8 mouse cellular contexts compared by ENCODE assay signal in the genomic region with DNA sequence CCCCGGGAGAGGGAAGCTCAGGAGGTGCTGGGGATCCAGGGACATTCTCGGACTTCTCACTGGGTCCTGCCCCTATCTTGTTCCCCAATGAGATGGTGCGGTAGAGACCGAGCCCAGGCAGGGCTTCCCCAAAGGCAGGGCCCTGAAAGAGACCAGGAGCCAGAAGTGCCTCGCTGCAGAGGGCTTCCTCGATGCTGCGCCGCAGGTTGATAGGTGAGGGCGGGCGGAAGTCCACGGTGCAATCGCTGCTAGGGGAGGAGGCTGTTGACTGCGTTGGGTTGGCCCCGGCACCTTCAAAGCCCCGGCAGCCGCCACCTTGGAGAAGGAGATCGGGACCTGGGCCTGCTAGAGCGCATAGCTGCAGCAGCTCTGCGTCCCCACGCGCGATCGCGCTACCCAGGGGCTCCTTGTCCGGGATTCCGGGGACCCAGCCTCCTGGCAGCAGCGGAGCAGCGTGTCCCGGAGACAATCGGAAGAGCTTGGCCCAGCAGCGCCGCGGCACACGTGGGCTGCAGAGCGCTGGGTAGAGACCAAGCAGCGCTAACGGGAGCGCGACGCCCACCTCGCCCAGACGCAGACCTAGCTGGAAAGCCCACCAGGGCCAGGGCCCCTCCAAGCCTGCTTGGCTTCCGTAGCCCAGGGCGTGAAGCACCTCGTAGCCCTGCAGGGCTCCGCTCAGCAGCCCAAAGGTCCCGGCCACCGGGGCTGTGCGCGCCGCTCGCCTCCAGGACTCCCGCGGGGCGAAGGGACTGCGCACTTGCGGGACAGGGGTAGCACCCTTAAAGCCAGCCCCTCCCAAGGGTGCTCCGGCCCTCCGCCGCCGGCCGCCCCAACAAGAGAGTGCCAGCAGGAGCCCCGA. TPM values are rescaled to one million over a fixed set of nuclear protein-coding genes. Genes with fewer than 3 reads are reported as not detected.
A peak's percentile ranks its signal among the peaks of the same experiment; 100 is the strongest.
DNase-seq lines count a peak whose midpoint lies in the region; ATAC-seq and TF ChIP-seq lines count a peak whose summit lies in the region.

No protein-coding gene starts in this region.

- peak overlapping the region; percentile 53 for H3K9ac ChIP-seq in limb, embryonic 14.5 days (ENCODE audit: low read depth, low read length, severe bottlenecking)

- peak overlapping the region; percentile 65 for H3K4me3 ChIP-seq in hindbrain, embryonic 10.5 days
- peak overlapping the region; percentile 52 for H3K4me3 ChIP-seq in limb, embryonic 14.5 days (replicated peaks; ENCODE audit: low read length)
- H3K4me3 ChIP-seq in myocyte: no peak overlapping the region

- H3K9me3 ChIP-seq in hindbrain, embryonic 10.5 days: no peaks in the 10 kb centered on the region
- H3K9me3 ChIP-seq in limb, embryonic 14.5 days (ENCODE audit: control insufficient read depth, low read length): no peaks in the 10 kb centered on the region

- H3ac ChIP-seq in myocyte (ENCODE audit: control insufficient read depth, insufficient read length): peak overlapping the region; percentile 31

- H3K27ac ChIP-seq in hindbrain, embryonic 10.5 days: peak overlapping the region; percentile 83
- H3K27ac ChIP-seq in limb, embryonic 14.5 days (replicated peaks; ENCODE audit: low read depth, low read length): no peak overlapping the region

- peak; percentile 23 for ATAC-seq in limb, embryonic 14.5 days (ENCODE audit: low FRiP score, low read depth)

- H3K27me3 ChIP-seq in hindbrain, embryonic 10.5 days (ENCODE audit: insufficient read depth, poor library complexity, severe bottlenecking): peaks cover 90% of the 10 kb centered on the region
- H3K27me3 ChIP-seq in limb, embryonic 14.5 days (ENCODE audit: control insufficient read depth, insufficient read depth, low read length): peaks cover 49% of the 10 kb centered on the region
- H3K27me3 ChIP-seq in myocyte (ENCODE audit: control insufficient read depth, insufficient read depth, insufficient read length): peaks cover 43% of the 10 kb centered on the region

- DNase-seq in adrenal gland, adult (ENCODE audit: inconsistent age in 2 of 2, low spot score in 1 of 2): peak; percentile 18 to 54
- DNase-seq in adrenal gland, adult 8-10 months: no peak
- DNase-seq in Muller cell, postnatal 12 days (ENCODE audit: inconsistent ontology term): peak; percentile 41
- DNase-seq in embryo, embryonic 11 days: peak; percentile 63
- peak; percentile 58 for DNase-seq in hindbrain, embryonic 10.5 days (ENCODE audit: low spot score)
- no peak for DNase-seq in limb, embryonic 14.5 days (ENCODE audit: low spot score)
- peak; percentile 76 for DNase-seq in thymus, postnatal 0 days (ENCODE audit: low spot score)

- no peaks in the 10 kb centered on the region for H3K36me3 ChIP-seq in hindbrain, embryonic 10.5 days
- no peaks in the 10 kb centered on the region for H3K36me3 ChIP-seq in limb, embryonic 14.5 days (ENCODE audit: control insufficient read depth, insufficient read depth, low read length)
- no peaks in the 10 kb centered on the region for H3K36me3 ChIP-seq in myocyte (ENCODE audit: control insufficient read depth, insufficient read depth)

- no peaks in the 10 kb centered on the region for H3K79me2 ChIP-seq in myocyte (ENCODE audit: control insufficient read depth, insufficient read depth)

- peak overlapping the region; percentile 100 for H3K4me2 ChIP-seq in limb, embryonic 14.5 days (replicated peaks; ENCODE audit: low read depth, low read length, severe bottlenecking)
- H3K4me2 ChIP-seq in myocyte (ENCODE audit: low read depth): peak overlapping the region; percentile 73

- TF ChIP-seq POLR2A in limb, embryonic 14.5 days (IDR thresholded peaks at IDR 0.05; ENCODE audit: borderline replicate concordance, extremely low read depth, insufficient read depth, insufficient read length): no peak
- no peak for TF ChIP-seq POLR2A in myocyte (IDR thresholded peaks at IDR 0.05; ENCODE audit: insufficient read length, low read depth)

- H3K4me1 ChIP-seq in hindbrain, embryonic 10.5 days (replicated peaks): peaks cover 33% of the 10 kb centered on the region
- no peaks in the 10 kb centered on the region for H3K4me1 ChIP-seq in limb, embryonic 14.5 days (ENCODE audit: control insufficient read depth, insufficient read depth, low read length)

- under 1% methylated on average over 63 of the region's 63 CpGs for WGBS in hindbrain, embryonic 10.5 days
- WGBS in limb, embryonic 14.5 days: under 1% methylated on average over 54 of the region's 63 CpGs

TF ChIP-seq in myocyte, 11 proteins besides CTCF, POLR2A, EP300 and RAD21:
- TF ChIP-seq MYOD1 (IDR thresholded peaks at IDR 0.05; ENCODE audit: control insufficient read depth in 1 of 3, insufficient read length in 2 of 3, low read depth in 2 of 3): no peak
- no peak for TF ChIP-seq MYOG (IDR thresholded peaks at IDR 0.05; ENCODE audit: control insufficient read depth in 1 of 3, insufficient read depth in 1 of 3, insufficient read length in 2 of 3, low read depth in 2 of 3)
- TF ChIP-seq SRF (IDR thresholded peaks at IDR 0.05; ENCODE audit: control insufficient read depth, insufficient read length, low read depth): no peak
- no peak for TF ChIP-seq TCF3 (IDR thresholded peaks at IDR 0.05; ENCODE audit: insufficient read length, low read depth)
- no peak for TF ChIP-seq E2F4 (IDR thresholded peaks at IDR 0.05; ENCODE audit: insufficient read depth)
- no peak for TF ChIP-seq POLR2AphosphoS2 (IDR thresholded peaks at IDR 0.05; ENCODE audit: insufficient read length, low read depth)
- no peak for TF ChIP-seq MAX (IDR thresholded peaks at IDR 0.05; ENCODE audit: low read depth)
- no peak for TF ChIP-seq CEBPB (IDR thresholded peaks at IDR 0.05; ENCODE audit: insufficient read depth, poor library complexity, severe bottlenecking)
- TF ChIP-seq TCF12 (IDR thresholded peaks at IDR 0.05; ENCODE audit: insufficient read depth, poor library complexity, severe bottlenecking): no peak
- TF ChIP-seq REST (IDR thresholded peaks at IDR 0.05; ENCODE audit: insufficient read depth, insufficient read length): no peak
- no peak for TF ChIP-seq USF1 (IDR thresholded peaks at IDR 0.05; ENCODE audit: low read depth)

RNA-seq across cellular contexts. Expression of a gene that starts 5.5 kb away (rescaled TPM):
- total RNA-seq in adrenal gland, adult 8-10 months (2022): 10 to 100 TPM; 30.2 to 40.2 (median 35.0) TPM
- 39.3 and 48.9 TPM in 2 replicates for polyA plus RNA-seq in hindbrain, embryonic 10.5 days (2016; fragmentation: Nextera tagmentation; extraction: Ambion mirVana)
- polyA plus RNA-seq in limb, embryonic 14.5 days (2012; rRNA removed): 45.9 and 59.8 TPM in 2 replicates
- polyA plus RNA-seq in limb, embryonic 14.5 days (2014; fragmentation: Nextera tagmentation; extraction: Ambion mirVana): 35.7 and 47.7 TPM in 2 replicates
- polyA plus RNA-seq in myocyte (2012; fragmentation: generic; extraction: Trizol): 16.2 TPM
- polyA plus RNA-seq in thymus, postnatal 0 days (2015; fragmentation: Nextera tagmentation; extraction: Ambion mirVana): 30.7 and 31.0 TPM in 2 replicates

RNA-seq across cellular contexts. Expression of a gene that starts 9.1 kb away (rescaled TPM):
- 1 to 10 TPM; 3.0 to 8.9 (median 4.8) TPM for total RNA-seq in adrenal gland, adult 8-10 months (2022)
- polyA plus RNA-seq in hindbrain, embryonic 10.5 days (2016; fragmentation: Nextera tagmentation; extraction: Ambion mirVana): 1.1 and 1.6 TPM in 2 replicates
- 1.2 and 1.8 TPM in 2 replicates for polyA plus RNA-seq in limb, embryonic 14.5 days (2012; rRNA removed)
- 0.92 and 1.1 TPM in 2 replicates for polyA plus RNA-seq in limb, embryonic 14.5 days (2014; fragmentation: Nextera tagmentation; extraction: Ambion mirVana)
- polyA plus RNA-seq in myocyte (2012; fragmentation: generic; extraction: Trizol): 0.37 TPM
- 0.05 and 0.09 TPM in 2 replicates for polyA plus RNA-seq in thymus, postnatal 0 days (2015; fragmentation: Nextera tagmentation; extraction: Ambion mirVana)

RNA-seq across cellular contexts. Expression of a gene that starts 45.9 kb away (rescaled TPM):
- 10 to 100 TPM; 46.9 to 67.5 (median 53.0) TPM for total RNA-seq in adrenal gland, adult 8-10 months (2022)
- 40.5 and 48.4 TPM in 2 replicates for polyA plus RNA-seq in hindbrain, embryonic 10.5 days (2016; fragmentation: Nextera tagmentation; extraction: Ambion mirVana)
- polyA plus RNA-seq in limb, embryonic 14.5 days (2012; rRNA removed): 42.1 and 53.1 TPM in 2 replicates
- 46.6 and 49.2 TPM in 2 replicates for polyA plus RNA-seq in limb, embryonic 14.5 days (2014; fragmentation: Nextera tagmentation; extraction: Ambion mirVana)
- 78.6 TPM for polyA plus RNA-seq in myocyte (2012; fragmentation: generic; extraction: Trizol)
- 138 and 141 TPM in 2 replicates for polyA plus RNA-seq in thymus, postnatal 0 days (2015; fragmentation: Nextera tagmentation; extraction: Ambion mirVana)

Comparison
In these comparisons a context has a peak if more than half of its experiments do, and no peak if none do; other contexts are left out.
1. DNase-seq: peak in adrenal gland, adult (2 of 2), Muller cell, postnatal 12 days (single experiment), embryo, embryonic 11 days (single experiment), hindbrain, embryonic 10.5 days (single experiment) and thymus, postnatal 0 days (single experiment); none in adrenal gland, adult 8-10 months (single experiment) and limb, embryonic 14.5 days (single experiment).